Mouse (Mus musculus) spleen, postnatal 14 days (tissue): ENCODE results near the gene Alcam.
A peak's percentile ranks its signal among the peaks of the same experiment; 100 is the strongest.

Experiments
- DNase-seq, 2 experiments: peaks; one replicate each; pipeline ENCODE4 v3.0.0; 2021 to 2022; ENCODE audit warnings: low spot score in 2 of 2

Gene Alcam

DNA sequence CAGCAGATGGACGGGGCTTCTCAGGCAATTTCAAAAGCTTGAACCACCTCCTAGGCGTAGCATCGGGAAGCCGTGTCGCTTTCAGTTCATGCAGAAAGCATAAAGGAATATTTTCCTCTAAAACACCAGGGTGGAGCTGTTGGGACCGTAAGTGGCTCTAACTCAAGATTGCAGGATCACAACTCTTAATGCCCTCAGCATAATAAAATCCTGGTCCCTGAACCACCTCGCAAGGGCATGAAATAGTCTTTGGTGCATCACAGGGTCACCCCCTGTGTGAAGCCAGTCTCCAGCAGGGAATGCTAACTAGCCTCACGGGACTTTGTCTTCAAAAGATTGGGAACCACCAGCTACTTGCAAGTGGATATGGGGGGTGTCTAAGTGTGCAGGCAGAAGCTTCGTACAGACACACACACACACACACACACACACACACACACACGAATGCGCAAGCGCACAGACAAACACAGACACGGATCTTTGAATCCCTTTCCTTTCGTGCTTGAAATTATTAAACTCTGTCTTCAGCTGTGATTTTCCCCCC, at the start of gene Alcam:
Gene Alcam, minus strand, starts transcription at position 104 of the 544 bp plus-strand sequence.
- DNase-seq, result no peak

DNA sequence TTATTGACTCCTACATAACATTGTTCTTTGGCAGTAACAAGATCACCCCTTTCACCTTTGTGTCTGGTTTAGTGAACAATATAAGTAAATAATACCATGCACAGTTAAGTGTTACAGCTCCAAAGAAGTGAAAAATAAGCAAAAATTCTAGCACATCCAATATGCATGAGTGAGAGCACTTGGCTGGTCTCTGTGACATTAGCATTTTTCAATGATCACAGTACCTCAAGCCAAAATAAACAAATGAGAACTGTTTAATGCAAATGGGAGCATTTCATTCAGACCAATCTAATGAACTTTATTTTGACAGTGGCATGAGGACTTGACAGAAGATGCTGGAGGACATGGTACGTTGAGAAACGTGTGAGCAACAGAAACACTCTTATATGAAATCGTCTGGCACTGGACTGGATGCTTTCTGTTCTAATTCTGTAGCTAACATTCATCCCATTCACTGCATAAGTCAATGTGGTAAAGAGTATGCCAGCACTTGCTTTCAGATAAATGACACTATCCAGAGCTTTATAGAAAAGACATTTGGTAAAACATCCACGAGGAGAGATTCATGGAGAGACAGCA, 45.0 kb upstream of the Alcam start:
- no peak for DNase-seq

DNA sequence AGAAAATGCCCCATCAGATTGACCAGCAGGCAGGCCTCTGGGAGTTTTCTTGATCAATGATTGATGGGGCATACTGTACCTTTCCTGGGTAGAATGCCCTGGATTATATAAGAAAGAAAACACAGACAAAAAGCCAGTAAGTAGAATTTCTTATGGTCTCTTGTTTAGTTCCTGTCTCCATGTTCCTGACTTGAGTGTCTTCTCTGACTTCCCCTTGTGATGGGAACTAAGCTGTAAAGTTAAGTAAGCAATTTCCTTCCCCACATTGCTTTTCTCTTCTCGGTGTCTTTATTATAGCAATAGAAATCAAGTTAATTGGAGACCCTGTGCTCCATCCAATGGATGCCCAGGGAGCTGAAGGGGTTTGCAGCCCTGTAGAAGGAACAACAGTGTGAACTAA, 36.7 kb upstream of the Alcam start:
- no peak for DNase-seq

DNA sequence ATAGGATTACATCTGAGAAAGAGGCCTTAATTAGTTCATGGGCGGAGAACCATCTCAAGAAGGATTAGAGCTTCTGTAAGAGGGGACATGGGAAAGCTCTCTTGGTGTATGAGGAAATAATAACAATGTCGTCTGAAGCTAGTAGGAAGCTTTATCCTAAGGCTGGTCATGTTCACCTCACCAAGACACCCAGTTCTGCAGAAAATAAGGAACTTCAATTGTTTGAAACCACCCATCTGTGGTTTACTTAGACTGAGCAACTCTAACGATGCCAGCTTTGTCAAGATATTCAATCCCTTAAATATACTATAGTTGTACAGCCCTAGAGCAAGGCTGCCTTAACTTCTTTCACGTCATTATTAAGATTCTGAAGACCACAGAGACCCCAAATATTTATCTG, 20.4 kb upstream of the Alcam start:
- no peak for DNase-seq

DNA sequence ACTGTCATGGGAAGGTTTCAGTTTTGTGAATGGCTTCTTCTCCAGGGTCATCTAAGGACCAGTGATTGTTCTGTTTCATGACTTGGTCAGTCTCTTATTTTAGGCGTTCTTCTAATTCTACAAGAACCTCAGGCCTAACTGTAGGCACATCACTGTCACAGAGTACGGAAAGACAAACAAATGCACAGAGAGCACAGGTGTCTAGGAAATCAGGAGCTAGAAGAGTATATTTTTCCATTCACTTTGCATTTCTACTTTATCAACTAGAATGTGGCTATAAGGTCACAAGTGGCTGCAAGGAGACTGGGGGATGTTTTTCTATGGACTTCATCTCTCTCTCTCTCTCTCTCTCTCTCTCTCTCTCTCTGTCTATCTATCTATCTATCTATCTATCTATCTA, 19.2 kb upstream of the Alcam start:
- DNase-seq, result no peak

DNA sequence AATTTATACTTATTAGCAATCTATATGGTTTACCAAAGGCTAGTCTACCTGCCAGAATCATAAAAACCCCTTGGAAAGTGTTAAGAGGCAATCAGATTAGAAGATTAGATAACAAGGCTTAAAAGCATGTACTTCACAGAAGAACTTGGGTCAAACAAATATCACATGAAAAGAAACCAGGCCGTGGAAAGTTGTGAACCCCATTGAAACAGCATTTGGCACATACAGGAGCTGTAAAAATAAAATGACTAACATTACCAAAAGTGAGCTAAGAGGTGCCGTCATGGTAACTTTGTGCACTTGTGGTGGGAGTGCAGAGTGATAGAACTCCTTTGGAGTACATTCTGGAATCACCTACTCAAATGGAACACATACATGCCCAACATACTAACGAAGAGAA, 18.8 kb upstream of the Alcam start:
- no peak for DNase-seq

DNA sequence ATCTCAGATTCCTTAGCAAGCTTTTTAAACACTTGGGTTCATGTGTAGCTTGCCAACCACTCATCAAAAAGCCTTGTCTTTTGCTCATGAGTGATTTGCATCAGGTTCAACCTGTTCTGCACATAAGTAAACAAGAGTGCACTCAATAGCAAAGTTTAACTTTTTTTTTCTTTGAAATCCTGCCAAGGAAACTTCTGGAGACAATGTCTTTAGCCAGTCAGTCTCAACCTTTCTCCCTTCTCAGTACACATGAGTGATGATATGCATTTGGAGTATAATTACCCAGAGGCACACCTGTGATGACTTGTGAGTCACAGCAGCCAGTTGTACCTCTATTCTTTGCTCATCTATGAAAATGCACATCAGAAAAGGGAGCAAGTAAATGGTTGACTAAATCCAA, 18.2 kb upstream of the Alcam start:
- no peak for DNase-seq

DNA sequence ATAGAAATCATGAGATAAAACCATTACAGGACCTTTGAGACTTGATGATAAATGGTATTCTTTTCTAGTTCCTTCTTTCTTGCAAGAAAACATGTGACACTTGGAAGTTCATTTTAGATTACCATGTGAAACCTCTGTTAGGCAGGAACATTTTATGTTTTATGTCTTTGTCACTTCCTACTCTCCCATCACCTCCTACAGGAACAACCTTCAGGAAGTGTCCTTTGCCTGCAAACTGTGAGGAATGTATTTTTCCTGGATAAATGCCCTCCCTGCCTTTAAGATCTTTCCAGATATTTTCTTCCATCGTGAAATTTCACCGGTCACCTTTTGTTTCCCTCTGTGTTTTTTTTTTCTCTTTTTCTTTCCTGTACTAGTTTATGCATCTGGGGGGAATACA, 17.0 kb upstream of the Alcam start:
- DNase-seq, result no peak

DNA sequence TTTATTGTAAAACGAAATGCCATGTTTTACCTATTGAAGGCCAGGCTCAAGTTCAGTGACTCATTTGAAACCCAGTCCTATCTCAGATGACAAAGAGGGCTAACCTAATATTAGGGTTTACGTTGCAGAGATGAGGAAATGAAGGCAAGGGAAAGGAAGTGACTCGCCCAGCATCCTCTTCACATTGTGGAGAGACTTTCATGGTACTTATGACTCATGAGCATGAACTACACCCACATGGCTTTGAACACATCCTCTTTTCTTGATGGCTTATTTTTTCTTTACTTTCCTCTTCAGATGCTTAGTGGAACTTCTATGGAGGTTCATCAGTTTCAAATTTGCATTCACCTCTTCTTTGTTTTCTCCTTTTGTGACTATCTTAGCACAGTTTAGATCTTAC, 16.4 kb upstream of the Alcam start:
- DNase-seq, result no peak

DNA sequence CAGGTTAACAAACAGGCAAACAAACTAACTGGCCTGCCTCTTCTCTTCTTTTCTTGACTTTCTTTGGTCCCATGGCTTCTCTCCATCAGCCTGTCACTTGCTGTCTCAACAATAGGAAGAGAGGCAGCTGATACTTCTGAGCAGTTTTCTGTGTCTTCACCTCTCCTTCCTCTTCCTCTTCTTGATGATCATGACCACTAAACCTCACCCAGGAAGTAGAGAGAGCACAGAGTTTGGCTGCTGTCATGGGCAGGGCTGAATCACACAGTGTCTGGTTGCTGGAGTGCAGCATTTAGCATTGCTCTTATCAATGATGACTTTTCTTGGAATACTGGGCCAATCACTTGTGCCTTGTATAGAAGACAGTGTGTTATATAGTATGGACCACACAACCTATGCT, 14.6 kb upstream of the Alcam start:
- DNase-seq, result no peak

DNA sequence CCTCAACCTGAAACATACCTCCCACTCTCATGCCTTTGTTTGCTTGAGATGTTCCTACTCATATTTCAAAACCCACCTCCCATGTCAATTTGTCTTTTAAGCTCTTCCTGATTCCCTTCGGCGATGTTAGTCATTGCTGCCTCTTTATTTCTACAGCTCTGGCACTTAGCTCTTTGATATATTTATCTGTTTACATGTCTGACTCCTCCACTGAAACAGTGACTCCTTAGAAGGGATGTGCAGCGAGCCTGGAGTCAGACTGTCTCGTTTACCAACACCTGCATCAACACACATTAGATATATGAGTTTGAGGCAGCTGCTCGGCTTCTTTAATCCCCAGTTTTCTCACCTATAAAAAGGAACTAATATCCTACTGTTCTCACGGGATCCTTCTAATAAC, 12.9 kb upstream of the Alcam start:
- no peak for DNase-seq

DNA sequence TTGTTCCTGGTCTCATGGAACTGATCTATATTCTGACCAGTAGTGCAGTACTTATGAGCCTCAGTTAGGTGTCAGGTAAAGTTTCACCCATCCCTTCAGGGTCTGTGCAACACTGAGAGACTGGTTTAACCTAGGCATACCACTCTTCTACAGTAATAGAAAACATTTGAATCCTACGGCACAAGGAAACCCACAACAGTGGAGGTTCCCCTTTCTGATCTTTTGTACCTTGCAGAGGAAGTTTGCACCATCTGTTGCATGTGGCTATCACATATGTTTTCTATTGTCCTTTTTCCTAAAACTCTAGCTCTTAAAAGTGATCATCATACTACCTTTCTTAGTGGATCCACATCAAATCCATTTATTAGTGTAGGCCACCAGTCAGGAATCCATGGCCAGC, 10.7 kb upstream of the Alcam start:
- no peak for DNase-seq

DNA sequence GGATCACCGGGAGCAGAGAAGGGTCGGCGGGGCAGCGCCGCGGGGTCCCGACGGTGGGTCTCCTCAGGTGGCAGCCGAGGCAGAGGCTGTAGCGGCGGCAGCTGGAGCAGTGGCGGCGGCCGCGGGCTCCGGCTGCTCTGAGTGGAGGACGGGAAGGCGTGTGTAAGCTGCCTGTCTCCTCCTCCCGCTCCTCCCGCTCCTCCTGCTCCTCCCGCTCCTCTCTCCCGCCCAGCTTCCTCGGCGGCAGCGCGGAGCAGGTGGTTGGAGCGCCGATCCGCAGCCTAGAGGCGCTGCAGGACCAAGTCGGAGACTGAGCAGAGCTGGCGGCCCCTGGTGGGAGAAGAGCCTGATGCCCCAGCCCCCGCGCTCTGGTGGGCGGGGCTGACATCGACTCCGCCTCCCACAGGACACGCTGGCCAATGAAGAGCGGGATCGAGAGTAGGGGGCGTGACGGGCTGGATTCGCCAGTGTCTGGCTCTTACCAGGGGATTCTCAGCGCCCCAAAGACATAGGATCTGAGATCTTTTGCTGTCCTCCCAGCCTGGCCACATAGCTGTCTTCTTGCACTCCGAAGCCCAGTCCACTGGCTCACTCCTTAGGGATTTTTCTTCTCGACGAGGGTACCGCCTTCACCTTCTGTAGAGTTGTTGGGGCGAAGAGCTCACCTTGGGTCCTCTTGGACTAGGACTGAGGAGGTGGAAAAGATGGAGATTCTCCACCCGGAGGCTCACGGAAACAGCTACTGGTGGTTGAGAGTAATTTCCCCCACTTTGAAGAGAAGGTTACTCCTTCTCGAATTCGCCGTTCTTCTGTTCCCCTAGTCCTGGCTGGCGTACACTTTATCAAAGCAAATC, 785 bp downstream of the Alcam start:
- DNase-seq, result peak; percentile 69 to 80

DNA sequence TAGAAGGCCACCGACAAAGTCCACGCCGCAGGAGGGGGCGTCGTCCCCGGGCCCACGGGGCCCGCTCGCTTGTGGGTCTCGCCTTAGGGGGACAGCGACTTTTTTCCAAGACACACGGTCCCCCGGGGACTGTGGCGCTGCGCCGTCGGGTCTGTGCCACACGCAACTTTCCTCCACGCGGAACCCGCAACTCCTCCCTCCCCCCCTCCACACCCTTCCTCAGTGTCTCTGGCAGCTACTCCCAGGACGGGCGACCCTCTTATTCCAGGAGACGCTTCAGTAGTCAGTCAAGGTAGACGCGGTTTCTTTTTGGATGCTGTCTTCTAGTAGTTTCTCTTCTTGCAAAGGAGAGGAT, 1.4 kb downstream of the Alcam start:
- no peak for DNase-seq

DNA sequence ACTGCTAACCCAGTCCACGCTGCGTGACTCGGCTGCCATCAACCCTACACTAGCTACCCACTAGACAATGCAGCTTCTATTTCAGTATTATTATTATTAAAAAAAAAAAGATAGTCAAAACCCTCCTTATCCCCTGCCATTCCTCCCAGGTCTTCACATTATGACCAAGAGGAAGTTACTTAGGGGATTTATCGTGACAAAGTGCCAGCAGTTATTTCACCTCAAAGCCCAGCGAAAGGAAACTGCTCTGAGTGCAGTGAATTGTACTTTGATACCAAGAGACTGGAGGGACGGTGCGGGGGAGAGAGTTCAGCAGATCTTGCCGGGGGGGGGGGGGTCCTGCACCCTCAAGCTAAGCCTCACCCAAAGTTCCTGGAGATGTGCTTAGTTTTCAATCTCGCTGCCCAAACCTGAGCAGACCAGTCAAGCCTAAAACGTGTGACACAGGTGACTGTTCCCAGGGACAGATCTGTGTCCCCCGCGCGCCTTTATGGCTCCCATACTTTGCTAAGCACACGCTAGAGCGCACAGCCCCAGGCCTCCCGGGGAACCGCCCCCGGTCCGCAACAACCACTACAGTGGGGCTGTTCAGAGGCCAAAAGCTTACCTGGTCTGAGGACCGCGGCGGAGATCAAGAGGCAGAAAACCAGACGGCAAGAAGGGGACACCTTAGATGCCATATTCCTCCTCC, 1.9 kb downstream of the Alcam start:
- no peak for DNase-seq

DNA sequence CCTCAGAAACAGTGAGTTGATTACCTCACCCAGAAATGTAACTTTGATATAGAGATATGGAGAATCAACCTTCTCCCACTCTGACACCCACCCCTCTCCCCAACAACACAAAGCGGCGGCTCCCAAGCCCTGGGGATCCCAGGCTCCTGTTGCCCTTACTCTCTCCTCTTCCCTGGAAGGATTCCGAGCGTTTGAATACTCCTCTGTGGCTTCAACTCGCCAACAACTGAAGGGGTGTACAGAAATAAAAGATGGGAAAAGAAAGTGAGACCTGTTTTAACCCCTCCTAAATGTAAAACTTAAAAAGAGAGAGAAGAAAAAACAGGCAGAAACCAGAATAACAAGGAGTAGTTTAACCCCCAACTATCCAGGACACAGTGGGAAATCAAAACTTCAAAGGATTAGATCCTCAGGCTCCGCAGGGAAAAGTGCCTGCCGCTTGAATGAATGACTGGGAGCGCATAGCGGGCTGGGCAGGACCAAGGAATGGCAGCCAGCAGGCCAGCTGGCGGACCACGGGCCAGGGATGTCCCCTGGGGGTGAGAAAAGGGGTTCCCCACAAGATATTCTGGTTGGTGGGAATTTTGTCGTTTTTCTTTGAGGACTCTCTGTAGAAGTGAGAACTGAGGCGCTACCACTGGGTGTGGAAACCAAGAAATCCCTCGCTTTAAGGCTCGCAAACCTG, 2.6 kb downstream of the Alcam start:
- DNase-seq, result no peak

DNA sequence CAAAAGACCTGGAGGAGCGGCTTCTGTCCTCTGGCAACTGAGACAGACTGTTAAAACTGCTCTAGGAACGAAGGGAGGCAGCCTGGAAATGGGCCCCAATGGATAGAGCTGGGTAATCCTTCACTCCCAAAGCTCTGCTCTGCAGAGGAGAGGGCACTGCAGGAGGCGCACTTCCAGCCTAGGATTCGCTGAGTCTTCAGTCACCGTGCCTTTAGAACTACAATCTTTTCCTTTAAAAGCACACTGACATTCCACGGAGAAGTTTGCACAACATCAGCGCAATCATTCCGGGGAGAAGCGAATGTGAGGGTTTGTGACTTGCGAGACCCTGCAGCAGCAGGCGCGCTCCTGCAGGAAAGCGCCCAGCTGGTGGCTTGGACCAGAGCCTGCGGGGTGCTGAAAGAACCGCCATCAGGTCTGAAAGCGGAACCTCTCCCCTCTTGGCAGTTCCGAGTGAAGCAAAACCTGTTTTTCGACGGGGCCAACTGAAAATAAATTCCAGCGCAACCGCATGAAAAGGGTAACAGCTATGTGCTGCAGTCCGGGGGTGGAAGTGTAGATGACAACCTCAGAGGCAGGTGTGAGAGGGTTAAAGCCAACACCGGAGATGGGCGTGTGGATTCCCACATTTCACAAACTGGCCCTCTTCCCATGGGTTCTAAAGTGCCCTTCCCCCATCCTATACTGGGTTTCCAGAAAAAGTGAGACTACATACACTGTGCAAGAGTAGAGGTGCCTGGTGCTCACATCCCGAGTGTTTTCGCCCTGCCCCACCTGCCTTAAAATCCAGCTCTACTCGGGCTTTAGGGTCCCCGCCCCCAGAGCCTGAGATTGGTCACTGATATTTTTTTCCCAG, 3.4 kb downstream of the Alcam start:
- DNase-seq, result no peak

DNA sequence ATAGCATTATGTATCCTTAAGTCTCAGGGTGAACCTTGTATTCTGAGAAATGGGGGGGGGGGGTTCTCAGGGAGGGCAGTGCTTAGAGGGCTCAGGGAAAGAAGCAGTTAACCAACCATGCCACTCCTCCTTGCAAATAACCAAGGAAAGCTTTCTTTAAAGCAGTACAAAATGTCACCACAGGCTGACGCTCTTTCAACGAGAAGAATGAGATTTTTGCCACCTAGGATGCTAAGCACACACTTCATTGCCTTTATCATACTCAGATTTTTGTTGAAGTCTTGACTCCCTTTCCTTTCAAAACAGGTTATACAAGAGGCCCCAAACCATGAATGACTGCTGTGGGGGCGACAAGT, 4.0 kb downstream of the Alcam start:
- no peak for DNase-seq

DNA sequence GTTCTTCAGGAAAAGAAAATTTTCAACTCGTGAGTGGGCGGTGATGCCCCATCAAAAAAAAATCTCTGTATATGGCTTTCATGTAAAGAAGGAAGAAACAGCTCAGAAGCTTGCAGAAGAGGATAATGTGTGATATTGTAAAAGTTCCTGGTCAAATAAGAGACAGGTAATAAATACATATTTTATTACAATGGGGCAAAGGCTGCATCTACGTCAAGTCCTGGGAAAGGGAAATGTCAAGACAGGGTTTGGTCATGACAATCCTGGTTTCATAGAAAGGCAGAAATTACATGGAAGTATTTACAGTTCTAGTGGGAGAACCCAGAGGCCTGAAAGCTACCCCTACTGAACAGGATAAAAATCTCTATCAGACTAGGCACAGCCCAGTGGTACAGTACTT, 7.9 kb downstream of the Alcam start:
- no peak for DNase-seq

DNA sequence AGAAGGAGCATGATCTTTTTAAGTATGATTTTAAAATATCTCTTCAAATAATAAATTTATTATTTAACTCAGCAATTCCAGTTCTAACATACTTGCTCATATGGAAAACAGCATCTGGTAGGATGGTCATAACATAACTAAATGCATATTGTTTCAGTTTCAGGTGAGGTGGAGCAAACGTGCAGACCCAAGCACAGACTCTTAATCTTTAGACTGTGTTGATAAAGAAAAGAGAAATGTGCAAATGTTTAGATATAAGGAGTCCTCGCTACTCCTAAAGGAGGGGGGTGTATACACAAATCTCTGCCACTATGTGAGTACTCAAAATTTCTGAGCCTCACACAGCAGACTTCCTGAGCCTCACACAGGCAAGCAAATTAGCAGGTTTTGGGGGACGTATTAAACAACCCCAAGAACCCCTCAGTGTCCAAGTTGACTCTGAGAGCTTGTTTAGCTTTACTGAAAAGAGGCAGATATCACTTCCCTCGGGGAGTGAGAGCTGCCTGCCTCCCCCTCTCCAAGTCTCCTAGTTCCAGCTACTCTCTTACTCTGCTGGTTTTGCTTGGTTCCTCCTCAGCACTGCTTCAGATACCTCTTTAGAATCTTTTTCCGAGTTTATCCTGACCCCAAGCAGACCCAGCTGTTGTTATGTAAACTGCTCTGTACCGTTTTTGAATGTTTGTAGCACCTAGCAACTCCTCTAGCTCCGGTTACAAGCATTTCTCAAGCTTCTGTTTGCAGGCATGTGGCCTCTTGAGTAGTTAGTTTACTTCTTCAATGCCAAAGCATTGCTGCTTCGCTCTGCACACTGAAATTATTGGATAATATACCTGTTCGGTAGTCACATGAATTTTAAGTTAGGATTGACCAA, 10.0 kb downstream of the Alcam start:
- no peak for DNase-seq
